Mouse (Mus musculus) liver, postnatal 0 days (tissue): Measurements from ENCODE around the gene Fgd5.

Source experiments
- CTCF ChIP-seq: sonication (generic); IDR thresholded peaks from 2 replicates; pipeline ENCODE4 v1.5.1; 2016; ENCODE audit warnings: antibody characterized with exemption, low read depth
- EP300 ChIP-seq: IDR thresholded peaks from 2 replicates; pipeline ENCODE4 v1.6.1; 2016; ENCODE audit warnings: antibody characterized with exemption, low read depth, mild to moderate bottlenecking

DNA sequence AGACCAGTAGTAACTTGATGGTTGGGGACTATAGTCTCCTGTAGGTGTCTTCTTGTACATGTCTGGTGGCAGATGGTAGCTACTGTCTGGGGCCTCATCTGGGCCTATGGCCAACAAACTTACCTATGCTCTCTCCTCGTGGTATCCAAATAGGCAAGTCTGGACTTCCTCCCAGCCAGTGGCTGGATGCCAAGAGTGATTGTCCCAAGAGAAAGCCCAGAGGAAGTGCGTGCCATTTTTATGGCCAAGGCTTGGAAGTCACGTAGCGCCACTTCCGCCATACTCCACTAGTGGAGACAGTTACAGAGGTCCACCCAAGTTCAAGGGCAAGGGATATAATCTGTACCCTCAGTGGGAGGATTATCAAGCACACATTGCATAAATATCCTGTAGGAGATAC is 62.6 kb downstream of the Fgd5 start:
- no peak for TF ChIP-seq CTCF
- TF ChIP-seq EP300 = no peak
